Mouse (Mus musculus) neutrophil, adult 59 days (primary cell): ENCODE measurements around the gene Meaf6. TPM values are rescaled to one million over a fixed set of nuclear protein-coding genes. Genes with fewer than 3 reads are reported as not detected.

ENCODE experiments used
- total RNA-seq, 2 experiments: library from RNA; stranded (reverse); gene quantifications; 1 replicate in 1 of 2; 2 replicates in 1 of 2; pipeline ENCODE4 v1.2.4; 2023

The Meaf6 gene
- total RNA-seq, result 10 to 100 TPM; 19.1 to 28.1 TPM

GRCm38 (mm10) chr4:125084403-125085345 lies at the start of gene Meaf6:
Meaf6 (plus strand) TSS chr4:125085134.

GRCm38 (mm10) chr4:125065517-125066307 lies 19.2 kb upstream of the Meaf6 start, which contains the start of gene Dnali1:
Dnali1 (minus strand) TSS chr4:125065703.

GRCm38 (mm10) chr4:125066490-125067370 lies 18.2 kb upstream of the Meaf6 start, which contains the start of gene Snip1:
Snip1 (plus strand) TSS chr4:125066672.

GRCm38 (mm10) chr4:125127305-125128084 lies 42.6 kb downstream of the Meaf6 start, which contains the start of gene Zc3h12a:
Zc3h12a (minus strand) TSS chr4:125127840.

Other genes with a start within 250 kb of the Meaf6 start
- gene Yrdc, start 234.5 kb upstream of the Meaf6 start, total RNA-seq, result 10 to 100 TPM; 49.0 to 57.3 TPM
- gene 1110065P20Rik, start 233.9 kb upstream of the Meaf6 start, total RNA-seq, result 10 to 100 TPM in 1 of 2 experiments, 1 to 10 TPM in 1; 9.9 to 10.7 TPM
- under 1 TPM in 1 of 2 experiments, not detected in 1; 0.18 TPM for gene Maneal, start 223.0 kb upstream of the Meaf6 start, total RNA-seq
- gene Epha10, start 204.2 kb upstream of the Meaf6 start, total RNA-seq, result not detected
- gene 9930104L06Rik, start 148.1 kb upstream of the Meaf6 start, total RNA-seq, result 10 to 100 TPM in 1 of 2 experiments, 1 to 10 TPM in 1; 9.5 to 12.9 TPM
- gene Cdca8, start 145.8 kb upstream of the Meaf6 start, total RNA-seq, result 10 to 100 TPM; 62.1 to 65.9 TPM
- gene Rspo1, start 98.7 kb upstream of the Meaf6 start, total RNA-seq, result 1 to 10 TPM; 2.1 to 2.6 TPM
- gene Gnl2, start 68.5 kb upstream of the Meaf6 start, total RNA-seq, result 10 to 100 TPM; 50.5 to 68.9 TPM
- gene Dnali1, start 19.4 kb upstream of the Meaf6 start, total RNA-seq, result not detected
- gene Snip1, start 18.5 kb upstream of the Meaf6 start, total RNA-seq, result 10 to 100 TPM; 31.7 to 32.7 TPM
- gene Zc3h12a, start 42.7 kb downstream of the Meaf6 start, total RNA-seq, result 100 to 1,000 TPM; 134 to 145 TPM